Mouse (Mus musculus): ENCODE measurements around the gene Usp9x. TPM values are rescaled to one million over a fixed set of nuclear protein-coding genes. Genes with fewer than 3 reads are reported as not detected.

Gene Usp9x
- 22.7 and 33.4 TPM in 2 replicates for polyA plus RNA-seq (2012; rRNA removed)

- no peak for DNase-seq (ENCODE audit: low read depth)
These were observed at the start of gene Usp9x for GRCm38 (mm10) chrX:13071241-13071775. Usp9x (plus strand) TSS chrX:13071498.

- DNase-seq (ENCODE audit: low read depth): no peak
These were observed 48.6 kb upstream of the Usp9x start for GRCm38 (mm10) chrX:13022547-13023310.

DNA sequence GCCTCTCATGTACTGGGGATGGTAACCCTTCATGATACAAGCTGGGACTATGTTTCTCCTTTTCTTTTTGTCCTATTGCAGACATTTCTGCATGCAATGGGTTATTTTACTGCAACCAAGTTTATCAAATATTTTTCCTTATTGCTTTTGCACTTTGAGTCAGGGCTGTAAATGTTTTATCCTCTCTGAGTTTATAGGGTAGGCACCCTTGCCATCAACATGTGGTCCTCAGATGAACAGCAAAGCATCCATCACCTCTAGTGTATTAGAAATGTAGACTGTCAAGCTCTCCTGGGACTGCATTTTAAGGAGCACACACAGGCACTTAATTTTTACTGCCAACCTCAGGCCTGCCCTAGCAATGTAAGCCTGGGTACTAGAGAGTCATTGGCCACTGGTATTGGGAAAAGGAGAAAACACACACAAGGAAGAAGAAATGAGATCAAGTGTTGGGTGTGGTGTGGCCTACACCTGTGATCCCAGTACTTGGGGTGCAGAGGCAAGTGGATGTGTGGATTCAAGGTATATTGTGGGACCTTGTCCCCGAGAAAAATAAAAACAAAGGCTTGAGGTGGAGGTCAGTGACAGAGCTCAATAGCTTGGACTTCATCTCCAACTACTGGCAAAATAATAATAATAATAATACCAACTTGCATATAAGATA, 46.6 kb upstream of the Usp9x start:
- DNase-seq (ENCODE audit: low read depth): no peak

DNA sequence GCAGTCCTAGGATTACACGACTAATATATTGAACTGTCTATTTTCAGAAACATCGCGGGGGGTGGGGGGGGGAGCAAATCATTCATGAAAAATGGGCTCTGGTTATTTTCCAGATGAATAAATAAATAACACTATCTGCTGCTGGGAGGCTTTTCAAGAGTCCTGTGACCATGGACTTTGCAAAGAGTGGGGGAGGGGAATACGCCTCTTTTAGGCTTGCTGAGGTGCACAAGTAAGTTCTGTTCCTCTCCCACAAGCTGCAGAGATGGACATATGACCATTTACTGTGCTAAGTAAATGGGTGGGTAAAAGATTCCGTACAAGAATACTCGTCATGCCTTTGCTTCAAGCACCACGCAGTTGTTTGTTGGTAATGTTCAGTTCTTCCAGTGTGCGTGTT, 46.0 kb upstream of the Usp9x start:
- DNase-seq (ENCODE audit: low read depth): no peak

- DNase-seq (ENCODE audit: low read depth): no peak
These were observed 43.1 kb upstream of the Usp9x start for GRCm38 (mm10) chrX:13028156-13028555.

- no peak for DNase-seq (ENCODE audit: low read depth)
These were observed 41.3 kb upstream of the Usp9x start for GRCm38 (mm10) chrX:13029996-13030395.

- no peak for DNase-seq (ENCODE audit: low read depth)
These were observed 34.2 kb upstream of the Usp9x start for GRCm38 (mm10) chrX:13037085-13037484.

GRCm38 (mm10) chrX:13039211-13039610, 32.1 kb upstream of the Usp9x start:
- DNase-seq (ENCODE audit: low read depth): no peak

GRCm38 (mm10) chrX:13040391-13040790, 30.9 kb upstream of the Usp9x start:
- DNase-seq (ENCODE audit: low read depth): no peak

DNA sequence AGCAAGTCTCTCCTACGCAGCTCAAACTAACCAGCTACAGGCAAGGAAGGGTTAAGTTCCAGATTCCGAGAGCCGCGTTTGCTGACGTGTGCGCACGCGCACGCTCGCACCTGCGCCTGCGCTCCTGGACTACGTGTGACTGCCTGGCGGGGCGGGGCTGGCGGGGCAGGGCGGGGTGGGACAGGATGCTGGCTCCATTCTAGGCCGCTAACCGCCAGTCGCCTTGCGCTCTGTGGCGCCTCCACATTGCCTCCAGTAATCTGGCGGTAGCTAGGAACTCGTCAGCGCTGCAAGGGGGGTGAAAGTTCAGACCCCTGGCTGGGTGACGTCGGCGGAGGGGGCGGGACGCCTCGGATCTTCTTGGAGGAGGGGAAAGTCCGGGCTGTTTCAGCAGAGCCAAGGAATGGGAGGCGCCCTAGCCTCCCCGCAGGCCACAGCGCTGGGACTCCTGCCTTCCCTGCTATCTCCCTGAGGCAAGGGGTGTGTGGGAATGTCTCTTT, 29.6 kb upstream of the Usp9x start:
- peak; percentile 38 for DNase-seq (ENCODE audit: low read depth)

DNA sequence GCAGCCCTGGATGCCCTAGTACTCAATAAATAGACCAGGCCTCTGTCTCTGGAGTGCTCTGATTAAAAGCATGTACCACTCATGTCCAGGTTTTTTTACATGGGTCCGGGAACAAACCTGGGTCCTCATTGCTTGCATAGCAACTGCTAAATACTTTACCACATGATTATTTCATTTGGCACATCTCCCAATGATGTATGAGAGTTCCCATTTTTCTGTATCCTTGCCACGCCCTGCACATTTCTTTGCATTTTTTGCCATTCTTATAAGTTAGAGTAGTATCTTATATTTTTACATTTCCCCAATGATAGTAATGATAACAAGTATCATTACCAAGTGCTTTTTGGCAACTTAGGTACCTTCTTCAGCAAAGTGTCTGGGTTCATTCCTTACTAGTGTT, 27.5 kb upstream of the Usp9x start:
- DNase-seq (ENCODE audit: low read depth): no peak

DNA sequence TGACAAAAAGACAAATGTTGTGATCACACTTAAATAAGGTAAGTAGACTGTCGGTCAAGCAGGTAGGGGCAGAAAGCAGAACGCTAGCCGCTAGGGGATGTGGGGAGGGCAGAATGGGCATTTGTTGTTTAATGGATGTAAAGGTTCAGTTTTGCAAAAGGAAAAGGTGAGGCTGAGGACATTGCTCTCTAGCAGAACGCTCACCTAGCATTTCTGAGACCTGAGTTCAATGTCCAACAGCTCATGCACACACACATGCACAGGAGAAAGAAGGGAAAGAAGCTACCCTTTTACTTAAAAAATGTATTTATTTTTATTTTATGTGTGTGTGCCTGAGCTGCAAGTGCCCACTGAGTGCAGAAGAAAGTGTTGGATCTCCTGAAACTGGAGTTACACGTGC, 26.6 kb upstream of the Usp9x start:
- no peak for DNase-seq (ENCODE audit: low read depth)

GRCm38 (mm10) chrX:13046893-13047435, 24.3 kb upstream of the Usp9x start:
- no peak for DNase-seq (ENCODE audit: low read depth)

DNA sequence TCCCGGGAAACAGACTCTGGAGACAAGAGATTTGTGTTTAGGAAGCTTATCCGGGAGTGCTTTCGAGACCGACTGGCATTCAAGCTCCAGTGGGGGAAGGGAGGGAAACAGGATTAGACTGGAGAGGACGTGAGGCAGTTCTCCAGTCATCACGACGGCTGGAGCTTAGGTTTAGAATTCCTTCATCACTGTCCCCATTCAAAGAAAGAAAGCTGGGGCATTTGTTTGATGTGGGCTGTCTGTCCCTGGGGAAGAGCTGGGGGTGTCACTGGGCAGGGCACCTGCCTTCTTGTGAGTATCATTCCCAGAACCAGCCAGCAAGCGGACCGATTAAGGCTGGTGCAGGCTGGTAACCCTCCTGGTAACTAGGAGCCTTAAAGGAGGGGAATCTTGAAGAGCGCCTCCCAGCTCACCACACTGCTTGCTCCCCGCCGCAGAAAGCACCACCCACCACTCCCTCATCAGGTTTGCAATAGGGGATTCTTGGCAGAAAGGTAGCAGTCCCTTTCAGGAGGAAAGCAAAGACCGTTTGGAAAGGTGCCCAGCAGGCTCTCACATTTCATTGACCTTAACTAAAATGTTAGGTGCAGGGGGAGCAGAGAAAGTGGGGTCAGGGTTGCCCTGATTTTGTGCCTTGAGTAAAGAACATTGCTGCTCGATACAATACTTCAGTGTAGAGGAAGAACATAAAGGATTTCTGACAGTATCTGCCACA, 23.5 kb upstream of the Usp9x start:
- no peak for DNase-seq (ENCODE audit: low read depth)

DNA sequence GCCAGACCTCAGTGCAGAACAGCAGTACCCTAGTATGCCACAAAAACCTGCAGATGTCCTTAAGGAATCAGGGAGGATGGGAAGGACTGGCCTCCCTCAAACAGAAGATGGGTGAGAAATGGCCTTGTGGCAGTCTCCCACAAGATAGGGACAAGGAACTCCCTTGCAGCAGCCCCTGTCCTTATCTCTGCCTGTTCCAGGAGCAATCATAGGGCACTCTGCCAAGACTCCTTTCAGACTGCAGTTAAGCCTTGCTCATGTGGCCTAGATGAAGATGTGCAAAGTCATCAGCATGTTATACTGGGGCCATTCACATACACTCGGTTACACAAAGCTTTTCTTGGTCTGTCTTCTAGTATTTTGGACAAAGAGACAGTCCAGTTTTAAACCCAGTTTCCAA, 16.7 kb upstream of the Usp9x start:
- no peak for DNase-seq (ENCODE audit: low read depth)

DNA sequence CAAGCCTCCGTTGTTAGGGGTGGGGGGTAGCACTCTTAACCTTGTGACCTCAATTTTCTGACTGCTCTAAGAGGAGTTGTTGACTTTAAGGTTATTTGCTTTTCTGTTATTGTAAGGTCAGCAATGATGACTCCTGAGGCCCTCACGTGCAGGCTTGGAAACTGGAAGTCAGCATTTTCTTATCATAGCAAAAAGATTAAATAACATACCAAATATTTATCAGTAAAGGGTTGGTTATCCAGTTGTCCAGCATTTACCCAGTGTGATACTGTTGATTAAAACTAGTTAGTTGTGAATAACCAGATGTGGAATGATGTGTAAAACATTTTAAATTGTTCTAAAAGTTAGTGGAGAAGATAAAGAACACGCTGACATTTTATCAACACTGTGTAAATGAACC, 9.3 kb upstream of the Usp9x start:
- no peak for DNase-seq (ENCODE audit: low read depth)

GRCm38 (mm10) chrX:13064273-13064925, 6.9 kb upstream of the Usp9x start:
- no peak for DNase-seq (ENCODE audit: low read depth)

DNA sequence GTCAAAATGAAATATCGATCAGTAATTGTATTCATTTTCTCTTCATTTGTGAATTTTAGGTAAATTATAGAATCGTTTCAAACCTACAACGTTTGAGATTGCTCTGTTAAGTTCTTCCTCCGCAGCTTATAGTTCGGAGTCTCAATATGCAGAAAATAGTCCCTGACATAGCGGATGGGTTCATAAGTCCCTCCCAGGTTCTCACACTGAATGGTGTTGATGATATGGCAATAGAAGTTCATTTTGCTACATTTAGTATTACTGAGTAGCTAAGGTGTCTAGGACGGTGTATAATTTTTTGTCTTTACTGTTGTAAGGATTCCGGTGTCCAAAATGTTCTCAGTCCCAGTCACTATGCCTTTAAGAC, 1.1 kb upstream of the Usp9x start:
- no peak for DNase-seq (ENCODE audit: low read depth)

- DNase-seq (ENCODE audit: low read depth): no peak
These were observed 591 bp upstream of the Usp9x start for GRCm38 (mm10) chrX:13070573-13071240.

DNA sequence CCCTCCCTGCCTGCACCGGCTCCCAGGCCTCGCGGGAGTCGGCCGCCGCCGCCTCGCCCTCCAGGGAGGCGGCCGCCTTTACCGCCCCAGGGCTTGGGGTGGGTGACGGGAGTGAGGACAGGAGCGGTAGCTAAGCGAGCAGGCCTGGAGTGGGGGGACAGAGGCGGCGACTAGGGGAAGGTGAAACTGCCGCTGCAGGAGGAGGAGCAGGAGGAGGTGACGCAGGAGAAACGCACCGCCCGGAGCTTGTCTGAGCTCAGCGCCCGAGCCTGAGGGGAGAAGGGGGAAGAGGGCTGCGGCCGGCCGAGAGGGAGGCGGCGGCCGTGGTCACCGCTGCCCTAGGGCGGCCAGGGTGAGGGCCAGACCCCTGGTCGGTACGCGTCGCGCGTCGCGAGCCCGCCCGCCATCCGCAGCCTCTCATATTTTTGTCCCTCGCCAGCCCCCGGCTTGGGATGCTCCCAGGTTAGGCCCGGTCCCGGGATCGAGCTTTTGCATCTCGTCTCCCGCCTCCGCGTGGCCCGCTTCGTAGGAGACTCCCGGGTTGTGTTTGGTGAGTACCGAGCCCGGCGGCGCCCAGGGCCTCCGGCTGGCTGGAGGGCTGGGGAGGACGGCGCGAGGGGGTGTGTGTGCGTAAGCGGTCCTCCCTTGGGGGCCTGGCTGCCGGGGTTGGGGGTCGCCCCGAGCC, 620 bp downstream of the Usp9x start:
- no peak for DNase-seq (ENCODE audit: low read depth)

All from gonadal fat pad, adult 2 months (tissue).